ENCODE assay signal across 10 mouse cellular contexts in the genomic region with DNA sequence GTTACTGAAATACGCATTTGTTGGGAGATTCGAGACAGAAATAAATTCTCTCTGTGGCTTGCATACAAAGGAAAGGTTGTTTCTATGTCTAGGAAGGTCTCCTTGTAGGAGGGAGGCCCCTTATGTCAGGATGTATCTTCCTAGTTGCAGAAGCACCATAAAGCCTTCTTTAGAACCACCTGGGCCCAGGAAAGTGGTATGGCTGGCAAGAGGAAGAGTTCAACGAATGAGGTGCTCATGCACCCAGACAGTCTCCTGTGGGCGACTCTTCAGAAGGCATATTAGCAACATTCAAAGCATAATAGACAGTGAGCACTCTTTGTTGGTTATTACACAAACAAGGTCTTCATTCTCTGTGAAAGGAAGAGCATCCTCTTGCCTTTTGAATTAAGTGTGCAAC. TPM values are rescaled to one million over a fixed set of nuclear protein-coding genes. Genes with fewer than 3 reads are reported as not detected.
DNase-seq lines count a peak whose midpoint lies in the region; ATAC-seq and TF ChIP-seq lines count a peak whose summit lies in the region.
"Had no signal": no experiment of that assay in that cellular context is flagged by ENCODE, and none has a peak within 500 bp of the region (broad histone marks: within the 10 kb centered on the region; RNA-seq: fewer than 3 reads in every experiment).

No protein-coding gene starts in this region.

- peaks cover 36% of the 10 kb centered on the region for H3K27me3 ChIP-seq in heart, embryonic 15.5 days
- H3K27me3 ChIP-seq in forebrain, embryonic 14.5 days (replicated peaks; ENCODE audit: control insufficient read depth, insufficient read depth, low read length), result no peaks in the 10 kb centered on the region
- peaks cover 8% of the 10 kb centered on the region; the same call in 1 of the 2 replicates for H3K27me3 ChIP-seq in midbrain, embryonic 13.5 days

- H3K4me1 ChIP-seq in heart, embryonic 15.5 days (replicated peaks), result peaks cover 10% of the 10 kb centered on the region
- H3K4me1 ChIP-seq in cortical plate, adult 2 months (ENCODE audit: control insufficient read depth, insufficient read depth, low read length), result peaks cover 4% of the 10 kb centered on the region; the same call in 1 of the 2 replicates
- H3K4me1 ChIP-seq in forebrain, embryonic 14.5 days (ENCODE audit: control insufficient read depth, insufficient read depth, low read length), result peaks cover 17% of the 10 kb centered on the region
- H3K4me1 ChIP-seq in midbrain, embryonic 13.5 days (replicated peaks), result peaks cover 26% of the 10 kb centered on the region

- ATAC-seq in heart, embryonic 15.5 days (replicated peaks; ENCODE audit: insufficient number of reproducible peaks, insufficient read depth, low FRiP score, low read depth), result no peak
- ATAC-seq in forebrain, embryonic 14.5 days, result 0 out of 2 replicates have a peak, but pooled peaks have one; percentile 6
- ATAC-seq in midbrain, embryonic 13.5 days, result no peak

- peak overlapping the region; percentile 50; the same call in 1 of the 2 replicates for H3K4me3 ChIP-seq in heart, embryonic 15.5 days
- H3K4me3 ChIP-seq in cortical plate, adult 2 months (ENCODE audit: insufficient read depth, low read length), result peak overlapping the region; percentile 47
- H3K4me3 ChIP-seq in forebrain, embryonic 14.5 days (ENCODE audit: low read depth, low read length), result peak overlapping the region; percentile 39
- H3K4me3 ChIP-seq in midbrain, embryonic 13.5 days (replicated peaks), result peak overlapping the region; percentile 50
- H3K4me3 ChIP-seq: erythroblast, embryonic 14.5 days had no signal

- peak overlapping the region; percentile 82 for H3K4me2 ChIP-seq in heart, embryonic 15.5 days
- H3K4me2 ChIP-seq in forebrain, embryonic 14.5 days (ENCODE audit: low read length), result peak overlapping the region; percentile 76
- peak overlapping the region; percentile 80 for H3K4me2 ChIP-seq in midbrain, embryonic 13.5 days (replicated peaks)

- TF ChIP-seq CTCF in cortical plate, adult 2 months (IDR thresholded peaks at IDR 0.05; ENCODE audit: extremely low read depth, insufficient read depth, low read length), result no peak

- H3K9me3 ChIP-seq in heart, embryonic 15.5 days (replicated peaks), result no peaks in the 10 kb centered on the region
- no peaks in the 10 kb centered on the region for H3K9me3 ChIP-seq in forebrain, embryonic 14.5 days (replicated peaks; ENCODE audit: control insufficient read depth, low read length)
- H3K9me3 ChIP-seq in midbrain, embryonic 13.5 days, result no peaks in the 10 kb centered on the region

- TF ChIP-seq POLR2A in cortical plate, adult 2 months (IDR thresholded peaks at IDR 0.05; ENCODE audit: extremely low read depth, insufficient read depth, low read length), result no peak

- no peak for DNase-seq in heart, postnatal 36 days
- DNase-seq in forebrain, embryonic 14.5 days (ENCODE audit: low spot score), result no peak
- DNase-seq in adrenal gland, adult (ENCODE audit: inconsistent age in 2 of 2, low spot score in 1 of 2), result no peak
- no peak for DNase-seq in frontal cortex, postnatal 10 days (ENCODE audit: low spot score in 2 of 2)
- DNase-seq: lung, postnatal 4 days had no signal

- H3K9ac ChIP-seq in heart, embryonic 15.5 days, result no peak overlapping the region
- peak overlapping the region; percentile 65 for H3K9ac ChIP-seq in forebrain, embryonic 14.5 days (ENCODE audit: low read length)
- peak overlapping the region; percentile 77; the same call in 1 of the 2 replicates for H3K9ac ChIP-seq in midbrain, embryonic 13.5 days (replicated peaks)

- 36% methylated on average over 4 of the region's 4 CpGs for WGBS in heart, embryonic 15.5 days
- WGBS in forebrain, embryonic 14.5 days, result 43% methylated on average over 4 of the region's 4 CpGs
- 41% methylated on average over 4 of the region's 4 CpGs for WGBS in midbrain, embryonic 13.5 days

- H3K36me3 ChIP-seq in heart, embryonic 15.5 days, result no peaks in the 10 kb centered on the region
- no peaks in the 10 kb centered on the region for H3K36me3 ChIP-seq in forebrain, embryonic 14.5 days (ENCODE audit: control insufficient read depth, insufficient read depth, low read length)
- H3K36me3 ChIP-seq in midbrain, embryonic 13.5 days, result no peaks in the 10 kb centered on the region

- intact Hi-C loops in heart, postnatal 36 days (cut with DNase I), result no loop called here

- H3K27ac ChIP-seq in heart, embryonic 15.5 days, result no peak overlapping the region
- peak overlapping the region; percentile 77 for H3K27ac ChIP-seq in cortical plate, adult 2 months (ENCODE audit: insufficient read depth, low read length)
- peak overlapping the region; percentile 74; the same call in 1 of the 2 replicates for H3K27ac ChIP-seq in forebrain, embryonic 14.5 days (ENCODE audit: low read depth, low read length)
- peak overlapping the region; percentile 88 for H3K27ac ChIP-seq in midbrain, embryonic 13.5 days

RNA-seq across cellular contexts. Expression of a gene that starts 1.0 kb away (rescaled TPM):
- polyA plus RNA-seq in heart, embryonic 15.5 days (2015; fragmentation: Nextera tagmentation; extraction: Ambion mirVana), result 0.15 and 0.68 TPM in 2 replicates
- total RNA-seq in heart, postnatal 36 days (2021), result under 1 TPM; 0.03 to 0.08 TPM
- polyA plus RNA-seq in cortical plate, adult 2 months (2012; rRNA removed), result 7.3 and 9.2 TPM in 2 replicates
- polyA plus RNA-seq in forebrain, embryonic 14.5 days (2014; fragmentation: Nextera tagmentation; extraction: Ambion mirVana), result 0.98 and 1.1 TPM in 2 replicates
- 2.2 and 2.5 TPM in 2 replicates for polyA plus RNA-seq in midbrain, embryonic 13.5 days (2015; fragmentation: Nextera tagmentation; extraction: Ambion mirVana)
- polyA plus RNA-seq: erythroblast, embryonic 14.5 days; liver, adult 2 months had no signal
